ENCODE assay signal across 8 mouse cellular contexts in genomic region chr7:27195681-27196611, GRCm38 (mm10). TPM values are rescaled to one million over a fixed set of nuclear protein-coding genes. Genes with fewer than 3 reads are reported as not detected.
DNase-seq lines count a peak whose midpoint lies in the region; ATAC-seq lines count a peak whose summit lies in the region.

BC024978 (plus strand) TSS chr7:27195781.
Snrpa (minus strand) TSS chr7:27196271.

- ATAC-seq in hindbrain, embryonic 11.5 days (ENCODE audit: low FRiP score) = peak; percentile 99

- H3K4me2 ChIP-seq in hindbrain, embryonic 11.5 days (replicated peaks; ENCODE audit: low read depth, low read length) = peak within 1 kb of the TSS; percentile 78

- H3K27me3 ChIP-seq in hindbrain, embryonic 11.5 days (ENCODE audit: control insufficient read depth, insufficient read depth, low read length) = no peaks in the 10 kb centered on the region

- H3K4me1 ChIP-seq in hindbrain, embryonic 11.5 days (replicated peaks; ENCODE audit: control insufficient read depth, insufficient read depth, low read length) = no peaks in the 10 kb centered on the region; the same call in 1 of the 2 replicates

- H3K9me3 ChIP-seq in hindbrain, embryonic 11.5 days (ENCODE audit: control insufficient read depth, low read length) = no peaks in the 10 kb centered on the region

- peaks cover 19% of the 10 kb centered on the region for H3K36me3 ChIP-seq in hindbrain, embryonic 11.5 days (ENCODE audit: control insufficient read depth, insufficient read depth, low read length)

- 2% methylated on average over 63 of the region's 64 CpGs for WGBS in hindbrain, embryonic 11.5 days

- H3K27ac ChIP-seq in hindbrain, embryonic 11.5 days (ENCODE audit: low read depth, low read length) = peak within 1 kb of the TSS; percentile 94

- DNase-seq in Muller cell, postnatal 12 days (ENCODE audit: inconsistent ontology term) = peak; percentile 100
- DNase-seq in cerebellum, adult 9-11 months = peak; percentile 100
- peak; percentile 98 to 100 for DNase-seq in frontal cortex, adult 2 months (ENCODE audit: extremely low spot score in 1 of 2, low spot score in 1 of 2)
- DNase-seq in hindbrain, embryonic 11.5 days (ENCODE audit: low spot score) = peak; percentile 95
- DNase-seq in layer of hippocampus, postnatal 10 days (ENCODE audit: low spot score in 2 of 2) = peak; percentile 93 to 94
- DNase-seq in lung, postnatal 10 days = peak; percentile 99
- DNase-seq in ovary, postnatal 36 days (ENCODE audit: low spot score) = peak; percentile 91
- peak; percentile 92 for DNase-seq in thymus, postnatal 25 days

- H3K4me3 ChIP-seq in hindbrain, embryonic 11.5 days (ENCODE audit: low read depth, low read length) = peak within 1 kb of the TSS; percentile 88

- H3K9ac ChIP-seq in hindbrain, embryonic 11.5 days (ENCODE audit: low read depth, low read length) = peak within 1 kb of the TSS; percentile 88

RNA-seq across cellular contexts. Expression of gene BC024978, which starts in this region (rescaled TPM):
- polyA plus RNA-seq in frontal cortex, adult 2 months (2012; rRNA removed) = 17.5 and 17.7 TPM in 2 replicates
- polyA plus RNA-seq in hindbrain, embryonic 11.5 days (2014; fragmentation: Nextera tagmentation; extraction: Ambion mirVana) = 3.4 and 4.1 TPM in 2 replicates
- total RNA-seq in layer of hippocampus, postnatal 10 days (2021) = 10 to 100 TPM; 17.8 to 22.1 TPM

RNA-seq across cellular contexts. Expression of gene Snrpa, which starts in this region (rescaled TPM):
- polyA plus RNA-seq in frontal cortex, adult 2 months (2012; rRNA removed) = 190 and 196 TPM in 2 replicates
- polyA plus RNA-seq in hindbrain, embryonic 11.5 days (2014; fragmentation: Nextera tagmentation; extraction: Ambion mirVana) = 333 and 349 TPM in 2 replicates
- 10 to 100 TPM; 78.9 to 87.5 TPM for total RNA-seq in layer of hippocampus, postnatal 10 days (2021)

Comparison
In these comparisons a context has a peak if more than half of its experiments do, and no peak if none do; other contexts are left out.
1. Peak in every context shown above with its lines: DNase-seq, ATAC-seq, H3K4me3 ChIP-seq and H3K27ac ChIP-seq.